Mouse (Mus musculus): ENCODE measurements around the gene Tmem53. TPM values are rescaled to one million over a fixed set of nuclear protein-coding genes. Genes with fewer than 3 reads are reported as not detected.

Tmem53 gene
- polyA plus RNA-seq, 1 experiment from 2014 or later: 7.3 TPM

DNA sequence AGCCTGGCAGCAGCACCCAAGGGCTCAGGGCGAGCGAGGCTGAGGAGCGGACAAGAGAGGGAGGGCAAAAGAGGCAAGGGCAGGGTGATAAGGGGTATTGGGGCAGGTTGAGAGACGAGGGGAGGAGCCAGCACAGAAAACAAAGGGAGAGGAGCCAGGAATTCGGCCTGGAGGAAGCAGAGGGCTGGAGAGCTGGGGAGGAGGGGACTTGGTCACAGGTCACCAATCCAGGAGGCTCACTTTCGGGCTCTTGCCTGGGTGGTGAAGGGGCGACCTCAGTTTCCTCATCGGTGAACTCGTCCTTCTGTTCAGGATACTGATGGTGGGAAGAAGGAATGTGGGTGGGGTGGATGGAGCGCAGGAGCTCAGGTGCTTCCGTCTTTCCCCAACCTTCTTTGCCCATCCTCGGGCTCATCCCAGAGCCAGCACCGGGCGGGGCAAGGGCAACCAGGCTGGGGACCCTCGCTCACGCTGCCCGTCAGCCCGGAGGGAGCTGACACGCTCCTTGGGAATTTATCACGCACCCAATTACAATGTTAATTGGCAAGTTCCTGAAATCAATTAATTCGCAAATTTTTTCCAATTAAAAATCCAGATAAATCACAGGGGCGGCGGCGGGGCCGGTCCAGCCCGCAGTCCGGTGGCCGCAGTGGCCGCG lies 52.0 kb downstream of the Tmem53 start:
- Histone ChIP-seq H3K27me3 (ENCODE audit: control insufficient read depth, insufficient read depth, low read length) (peaks cover 32% of the 10 kb centered on the region), H3K4me2 (ENCODE audit: low read depth, low read length) (peak overlapping the region; percentile 55), H3K4me3 (ENCODE audit: low read depth, low read length) (peak overlapping the region; percentile 28), H3K9ac (replicated peaks; ENCODE audit: low read depth, low read length) (peak overlapping the region; percentile 46; the same call in 1 of the 2 replicates), H3K4me1 (ENCODE audit: control insufficient read depth, insufficient read depth, low read length) (peaks cover 19% of the 10 kb centered on the region), H3K9me3 (ENCODE audit: control insufficient read depth, low read length) (no peaks in the 10 kb centered on the region), H3K36me3 (ENCODE audit: control insufficient read depth, insufficient read depth, low read length) (no peaks in the 10 kb centered on the region), H3K27ac (ENCODE audit: low read depth, low read length) (no peak overlapping the region)
- ATAC-seq (ENCODE audit: low read depth): no peak
- 10% methylated on average over 30 of the region's 30 CpGs for WGBS

DNA sequence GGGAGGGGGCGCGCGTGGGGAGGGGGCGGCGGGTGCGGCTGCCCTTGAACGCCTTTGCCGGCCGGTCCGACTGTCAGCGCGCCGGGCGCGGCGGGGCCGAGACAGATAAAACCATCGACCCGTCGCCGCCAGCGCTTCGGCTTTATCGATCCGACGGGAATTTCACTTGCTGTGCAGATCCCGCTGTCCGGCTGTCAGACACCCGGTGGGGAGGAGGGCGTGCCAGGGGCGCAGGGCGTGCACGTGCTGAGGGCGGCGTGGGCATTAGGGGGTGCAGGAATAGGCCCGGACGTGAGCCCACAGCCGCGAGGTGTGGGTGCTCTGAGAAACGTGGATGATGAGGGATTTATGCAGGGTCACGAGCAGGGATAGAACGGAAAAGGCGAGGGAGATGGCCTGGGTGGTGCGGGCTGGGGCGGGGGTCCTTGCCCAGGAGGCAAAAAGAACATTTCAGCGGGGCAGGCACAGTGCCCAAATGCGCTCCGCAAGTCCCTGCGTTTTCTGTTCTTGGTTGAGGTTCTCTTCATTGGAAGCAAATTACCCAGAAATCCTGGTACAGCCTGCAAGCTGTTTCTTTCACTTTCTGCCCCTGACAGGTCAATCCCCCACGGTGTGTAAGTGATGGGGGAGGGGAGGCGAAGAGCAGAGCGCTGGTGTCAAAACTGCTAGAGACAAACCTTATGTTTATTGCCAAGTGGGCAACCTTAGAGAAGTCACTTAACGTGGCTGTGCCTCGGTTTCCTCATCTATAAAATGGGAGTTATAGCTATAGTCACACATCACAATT lies 52.7 kb downstream of the Tmem53 start:
- Histone ChIP-seq H3K27ac (ENCODE audit: low read depth, low read length) (no peak overlapping the region), H3K36me3 (ENCODE audit: control insufficient read depth, insufficient read depth, low read length) (no peaks in the 10 kb centered on the region), H3K9me3 (ENCODE audit: control insufficient read depth, low read length) (no peaks in the 10 kb centered on the region), H3K4me1 (ENCODE audit: control insufficient read depth, insufficient read depth, low read length) (peaks cover 19% of the 10 kb centered on the region), H3K9ac (replicated peaks; ENCODE audit: low read depth, low read length) (peak overlapping the region; percentile 46; the same call in 1 of the 2 replicates), H3K27me3 (ENCODE audit: control insufficient read depth, insufficient read depth, low read length) (peaks cover 32% of the 10 kb centered on the region), H3K4me2 (ENCODE audit: low read depth, low read length) (peak overlapping the region; percentile 55), H3K4me3 (ENCODE audit: low read depth, low read length) (peak overlapping the region; percentile 28)
- 0 out of 2 replicates have a peak, but pooled peaks have one; percentile 26 for ATAC-seq (ENCODE audit: low read depth)
- 3% methylated on average over 54 of the region's 54 CpGs for WGBS

DNA sequence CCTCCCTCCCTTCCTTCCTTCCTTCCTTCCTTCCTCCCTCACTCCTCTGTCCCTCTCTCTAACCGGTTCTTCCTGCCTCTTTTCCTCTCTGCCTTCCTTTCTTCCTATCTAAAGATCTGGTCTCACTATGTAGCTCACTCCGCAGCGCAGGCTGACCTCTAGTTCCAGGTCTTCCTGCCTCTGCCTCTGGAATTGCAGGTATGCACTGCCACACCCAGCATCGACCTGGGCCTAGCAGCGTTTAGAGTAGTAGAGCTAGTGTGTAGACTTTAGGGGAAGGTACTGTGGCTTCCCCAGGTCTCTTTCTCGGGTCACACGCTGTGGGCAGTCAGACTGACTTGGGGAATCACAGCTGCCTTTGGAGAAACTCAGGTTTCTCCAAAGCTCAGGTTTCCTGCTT lies 53.7 kb downstream of the Tmem53 start:
- H3K36me3 ChIP-seq (ENCODE audit: control insufficient read depth, insufficient read depth, low read length): no peaks in the 10 kb centered on the region
- H3K4me1 ChIP-seq (ENCODE audit: control insufficient read depth, insufficient read depth, low read length): peaks cover 19% of the 10 kb centered on the region
- peaks cover 32% of the 10 kb centered on the region for H3K27me3 ChIP-seq (ENCODE audit: control insufficient read depth, insufficient read depth, low read length)
- no peak overlapping the region for H3K4me3 ChIP-seq (ENCODE audit: low read depth, low read length)
- ATAC-seq (ENCODE audit: low read depth): no peak
- H3K9ac ChIP-seq (replicated peaks; ENCODE audit: low read depth, low read length): no peak overlapping the region
- no peaks in the 10 kb centered on the region for H3K9me3 ChIP-seq (ENCODE audit: control insufficient read depth, low read length)
- no peak overlapping the region for H3K4me2 ChIP-seq (ENCODE audit: low read depth, low read length)
- WGBS: 62% methylated on average over 6 of the region's 7 CpGs
- H3K27ac ChIP-seq (ENCODE audit: low read depth, low read length): no peak overlapping the region

DNA sequence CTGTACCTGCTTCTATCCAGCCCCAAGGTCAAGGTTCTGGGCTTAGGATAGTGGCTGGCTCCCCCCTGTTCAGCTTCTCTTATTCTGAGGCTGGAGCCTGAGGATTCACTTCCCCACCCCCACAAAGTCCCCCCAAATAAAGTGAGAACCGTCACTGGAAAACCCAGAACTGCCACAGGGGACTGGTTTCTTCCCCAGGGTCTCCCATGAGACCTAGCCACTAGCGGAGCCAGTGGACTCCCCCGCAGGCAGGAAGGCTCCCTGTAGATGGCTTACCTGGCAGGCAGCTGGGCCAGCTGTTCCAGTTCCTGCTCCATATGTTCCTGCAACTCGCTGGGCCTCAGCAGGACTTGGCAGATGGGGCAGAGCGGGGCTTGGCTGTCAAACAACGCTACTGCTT lies 55.5 kb downstream of the Tmem53 start:
- Histone ChIP-seq H3K4me1 (ENCODE audit: control insufficient read depth, insufficient read depth, low read length) (peaks cover 16% of the 10 kb centered on the region), H3K27me3 (ENCODE audit: control insufficient read depth, insufficient read depth, low read length) (peaks cover 34% of the 10 kb centered on the region), H3K4me3 (ENCODE audit: low read depth, low read length) (no peak overlapping the region), H3K27ac (ENCODE audit: low read depth, low read length) (no peak overlapping the region), H3K36me3 (ENCODE audit: control insufficient read depth, insufficient read depth, low read length) (no peaks in the 10 kb centered on the region), H3K9ac (replicated peaks; ENCODE audit: low read depth, low read length) (no peak overlapping the region), H3K4me2 (ENCODE audit: low read depth, low read length) (no peak overlapping the region), H3K9me3 (ENCODE audit: control insufficient read depth, low read length) (no peaks in the 10 kb centered on the region)
- WGBS: 55% methylated on average over 6 of the region's 6 CpGs
- ATAC-seq (ENCODE audit: low read depth): no peak

DNA sequence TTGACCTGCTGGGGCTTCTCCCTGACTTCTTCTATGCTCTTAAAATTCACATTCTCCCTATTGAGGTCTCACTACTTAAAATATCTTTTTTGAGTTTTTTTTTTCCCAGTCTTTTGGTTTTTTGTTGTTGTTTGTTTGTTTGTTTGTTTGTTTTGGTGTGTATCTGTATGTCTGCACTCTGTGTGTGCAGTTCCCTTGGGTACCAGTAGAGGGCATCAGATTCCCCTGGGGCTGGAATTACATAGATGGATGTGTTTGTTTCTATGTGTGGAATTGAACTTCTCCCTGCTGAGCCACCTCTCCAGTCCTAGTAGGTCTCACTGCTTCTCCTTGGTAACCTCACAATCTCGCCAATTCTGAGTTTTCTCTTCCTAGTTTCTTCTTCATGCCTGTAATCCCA lies 57.7 kb downstream of the Tmem53 start:
- peaks cover 13% of the 10 kb centered on the region for H3K4me1 ChIP-seq (ENCODE audit: control insufficient read depth, insufficient read depth, low read length)
- H3K4me3 ChIP-seq (ENCODE audit: low read depth, low read length): no peak overlapping the region
- no peaks in the 10 kb centered on the region for H3K36me3 ChIP-seq (ENCODE audit: control insufficient read depth, insufficient read depth, low read length)
- peaks cover 27% of the 10 kb centered on the region for H3K27me3 ChIP-seq (ENCODE audit: control insufficient read depth, insufficient read depth, low read length)
- ATAC-seq (ENCODE audit: low read depth): no peak
- H3K27ac ChIP-seq (ENCODE audit: low read depth, low read length): no peak overlapping the region
- H3K9ac ChIP-seq (replicated peaks; ENCODE audit: low read depth, low read length): no peak overlapping the region
- WGBS: 87% methylated on average over 1 of the region's 1 CpGs
- no peak overlapping the region for H3K4me2 ChIP-seq (ENCODE audit: low read depth, low read length)
- no peaks in the 10 kb centered on the region for H3K9me3 ChIP-seq (ENCODE audit: control insufficient read depth, low read length)

DNA sequence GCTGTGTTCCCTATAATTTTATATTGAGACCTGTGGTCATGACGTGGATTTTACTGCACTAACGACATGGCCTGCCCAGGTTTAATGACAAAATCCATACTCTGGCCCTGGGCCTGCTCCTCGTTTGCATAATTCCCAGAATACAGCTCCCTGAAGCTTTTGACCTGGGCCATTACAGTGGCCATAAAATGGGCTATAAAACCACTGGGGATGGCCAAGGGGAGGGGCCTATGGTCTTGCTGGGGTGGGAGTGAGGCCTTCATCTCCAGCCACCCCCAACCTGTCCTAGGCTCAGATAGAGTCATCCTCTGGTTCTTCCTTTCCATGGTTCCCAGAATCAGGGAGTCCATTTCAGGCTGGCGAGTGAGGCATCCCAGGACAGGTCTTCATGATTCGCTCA lies 60.1 kb downstream of the Tmem53 start:
- Histone ChIP-seq H3K4me2 (ENCODE audit: low read depth, low read length) (no peak overlapping the region), H3K27me3 (ENCODE audit: control insufficient read depth, insufficient read depth, low read length) (peaks cover 13% of the 10 kb centered on the region), H3K9me3 (ENCODE audit: control insufficient read depth, low read length) (no peaks in the 10 kb centered on the region), H3K27ac (ENCODE audit: low read depth, low read length) (no peak overlapping the region), H3K4me1 (ENCODE audit: control insufficient read depth, insufficient read depth, low read length) (peaks cover 12% of the 10 kb centered on the region), H3K36me3 (ENCODE audit: control insufficient read depth, insufficient read depth, low read length) (no peaks in the 10 kb centered on the region), H3K9ac (replicated peaks; ENCODE audit: low read depth, low read length) (no peak overlapping the region), H3K4me3 (ENCODE audit: low read depth, low read length) (no peak overlapping the region)
- WGBS: 19% methylated on average over 5 of the region's 5 CpGs
- 0 out of 2 replicates have a peak, but pooled peaks have one; percentile 19 for ATAC-seq (ENCODE audit: low read depth)

DNA sequence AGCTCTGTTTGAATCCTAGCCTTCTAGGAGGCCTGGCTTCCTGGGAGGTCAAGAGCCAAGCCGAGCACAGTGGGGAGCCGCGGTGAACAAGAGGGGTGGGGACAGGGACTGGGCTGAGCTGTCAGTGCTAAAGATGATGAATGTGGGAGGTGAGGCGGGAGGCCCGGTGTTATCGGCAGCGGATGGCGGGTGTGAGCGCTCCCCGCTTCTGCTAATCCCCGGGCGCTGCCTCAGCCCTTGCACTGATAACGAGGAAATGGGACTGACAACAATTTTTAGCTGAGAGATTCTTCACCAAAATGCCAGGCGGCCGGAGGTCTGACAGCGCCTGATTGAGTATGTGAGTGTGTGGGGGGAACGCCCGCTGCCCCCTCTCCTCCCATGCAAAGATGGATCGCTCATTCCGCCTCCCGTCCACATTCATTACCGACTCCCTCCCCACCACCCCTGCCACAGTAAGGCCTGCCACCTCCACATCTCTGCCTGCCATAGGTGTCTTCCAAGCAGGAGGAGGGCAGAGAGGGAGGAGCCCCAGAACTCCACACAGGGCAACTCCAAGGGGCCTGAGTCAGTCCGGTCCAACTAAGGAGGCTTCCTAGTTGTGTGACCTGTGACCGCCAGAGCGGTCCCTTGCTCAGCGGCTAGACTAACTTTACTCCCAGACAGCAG lies 60.8 kb downstream of the Tmem53 start:
- ATAC-seq (ENCODE audit: low read depth): no peak
- no peak overlapping the region for H3K9ac ChIP-seq (replicated peaks; ENCODE audit: low read depth, low read length)
- no peaks in the 10 kb centered on the region for H3K36me3 ChIP-seq (ENCODE audit: control insufficient read depth, insufficient read depth, low read length)
- H3K4me1 ChIP-seq (ENCODE audit: control insufficient read depth, insufficient read depth, low read length): peaks cover 18% of the 10 kb centered on the region
- H3K9me3 ChIP-seq (ENCODE audit: control insufficient read depth, low read length): no peaks in the 10 kb centered on the region
- WGBS: 8% methylated on average over 26 of the region's 26 CpGs
- peaks cover 12% of the 10 kb centered on the region for H3K27me3 ChIP-seq (ENCODE audit: control insufficient read depth, insufficient read depth, low read length)
- no peak overlapping the region for H3K4me3 ChIP-seq (ENCODE audit: low read depth, low read length)
- no peak overlapping the region for H3K27ac ChIP-seq (ENCODE audit: low read depth, low read length)
- H3K4me2 ChIP-seq (ENCODE audit: low read depth, low read length): 0 out of 2 replicates have a peak overlapping the region, but pooled peaks have one; percentile 2

DNA sequence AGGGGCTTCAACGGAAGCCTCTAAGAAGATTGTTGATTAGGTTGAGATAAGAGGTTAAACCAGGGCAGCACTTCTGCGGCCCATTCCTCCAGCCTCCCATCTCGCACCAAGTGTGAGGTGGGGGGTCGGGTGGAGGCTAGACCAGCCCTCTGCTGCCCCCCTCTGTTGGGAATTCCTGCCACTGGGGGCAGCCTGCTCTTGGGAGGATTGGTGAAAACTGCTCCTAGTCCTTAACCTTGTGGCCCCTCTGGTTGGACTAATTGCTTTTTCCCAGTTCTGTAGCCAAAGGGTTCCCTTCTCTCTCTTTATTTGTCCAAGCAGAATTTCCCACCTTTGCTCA lies 61.3 kb downstream of the Tmem53 start:
- Histone ChIP-seq H3K9ac (replicated peaks; ENCODE audit: low read depth, low read length) (no peak overlapping the region), H3K4me3 (ENCODE audit: low read depth, low read length) (no peak overlapping the region), H3K27ac (ENCODE audit: low read depth, low read length) (no peak overlapping the region), H3K4me1 (ENCODE audit: control insufficient read depth, insufficient read depth, low read length) (peaks cover 24% of the 10 kb centered on the region), H3K9me3 (ENCODE audit: control insufficient read depth, low read length) (no peaks in the 10 kb centered on the region), H3K27me3 (ENCODE audit: control insufficient read depth, insufficient read depth, low read length) (peaks cover 12% of the 10 kb centered on the region), H3K36me3 (ENCODE audit: control insufficient read depth, insufficient read depth, low read length) (no peaks in the 10 kb centered on the region), H3K4me2 (ENCODE audit: low read depth, low read length) (no peak overlapping the region)
- ATAC-seq (ENCODE audit: low read depth): no peak
- 7% methylated on average over 4 of the region's 4 CpGs for WGBS

Data from neural tube, embryonic 14.5 days (tissue).